ENCODE assay signal across 10 mouse cellular contexts in genomic region chr16:59639985-59640384, GRCm38 (mm10). TPM values are rescaled to one million over a fixed set of nuclear protein-coding genes. Genes with fewer than 3 reads are reported as not detected.
DNase-seq lines count a peak whose midpoint lies in the region; ATAC-seq and TF ChIP-seq lines count a peak whose summit lies in the region.
"Had no signal": no experiment of that assay in that cellular context is flagged by ENCODE, and none has a peak within 500 bp of the region (broad histone marks: within the 10 kb centered on the region; RNA-seq: fewer than 3 reads in every experiment).

No protein-coding gene starts in this region.

- WGBS in forebrain, embryonic 15.5 days: 86% methylated on average over 3 of the region's 3 CpGs
- 93% methylated on average over 3 of the region's 3 CpGs for WGBS in forebrain, embryonic 11.5 days
- WGBS in embryonic facial prominence, embryonic 14.5 days: 79% methylated on average over 3 of the region's 3 CpGs
- WGBS in midbrain, embryonic 14.5 days: 90% methylated on average over 3 of the region's 3 CpGs

- peak overlapping the region; percentile 93; the same call in 1 of the 2 replicates for H3K4me3 ChIP-seq in forebrain, embryonic 15.5 days
- H3K4me3 ChIP-seq in forebrain, embryonic 11.5 days (ENCODE audit: low read depth, low read length): no peak overlapping the region
- peak overlapping the region; percentile 79 for H3K4me3 ChIP-seq in layer of hippocampus, adult 2 months
- H3K4me3 ChIP-seq in embryonic facial prominence, embryonic 14.5 days (ENCODE audit: low read depth, low read length): peak overlapping the region; percentile 71
- no peak overlapping the region for H3K4me3 ChIP-seq in midbrain, embryonic 14.5 days (replicated peaks; ENCODE audit: low read depth, low read length)

- no peak for DNase-seq in forebrain, embryonic 11.5 days (ENCODE audit: low spot score)
- DNase-seq in layer of hippocampus, adult 2 months (ENCODE audit: low spot score in 2 of 2): no peak
- DNase-seq in layer of hippocampus, postnatal 25 days (ENCODE audit: extremely low spot score in 1 of 2, low spot score in 1 of 2): no peak
- no peak for DNase-seq in embryonic facial prominence, embryonic 14.5 days (ENCODE audit: low spot score)
- no peak for DNase-seq in midbrain, embryonic 14.5 days
- DNase-seq in urinary bladder, adult 2 months (ENCODE audit: low spot score): no peak
- DNase-seq in cerebellum, adult 9-11 months: no peak

- H3K27me3 ChIP-seq in forebrain, embryonic 15.5 days: no peaks in the 10 kb centered on the region
- H3K27me3 ChIP-seq in forebrain, embryonic 11.5 days (ENCODE audit: control insufficient read depth, insufficient read depth, low read length): no peaks in the 10 kb centered on the region
- no peaks in the 10 kb centered on the region for H3K27me3 ChIP-seq in embryonic facial prominence, embryonic 14.5 days (replicated peaks; ENCODE audit: control insufficient read depth, insufficient read depth, low read length)
- no peaks in the 10 kb centered on the region for H3K27me3 ChIP-seq in midbrain, embryonic 14.5 days (ENCODE audit: control insufficient read depth, insufficient read depth, low read length)
- H3K27me3 ChIP-seq: midbrain, embryonic 12.5 days had no signal

- TF ChIP-seq CTCF in layer of hippocampus, adult 2 months (conservative IDR thresholded peaks at IDR 0.05): no peak

- H3K4me1 ChIP-seq in forebrain, embryonic 15.5 days: peaks cover 10% of the 10 kb centered on the region
- H3K4me1 ChIP-seq in forebrain, embryonic 11.5 days (replicated peaks; ENCODE audit: control insufficient read depth, insufficient read depth, low read length): no peaks in the 10 kb centered on the region
- no peaks in the 10 kb centered on the region for H3K4me1 ChIP-seq in embryonic facial prominence, embryonic 14.5 days (ENCODE audit: control insufficient read depth, insufficient read depth, low read length)
- peaks cover 12% of the 10 kb centered on the region; the same call in 1 of the 2 replicates for H3K4me1 ChIP-seq in midbrain, embryonic 14.5 days (ENCODE audit: control insufficient read depth, insufficient read depth, low read length)
- H3K4me1 ChIP-seq: midbrain, embryonic 12.5 days had no signal

- H3K4me2 ChIP-seq in forebrain, embryonic 15.5 days (replicated peaks): peak overlapping the region; percentile 72; the same call in 1 of the 2 replicates
- no peak overlapping the region for H3K4me2 ChIP-seq in forebrain, embryonic 11.5 days (ENCODE audit: low read depth, low read length, severe bottlenecking)
- peak overlapping the region; percentile 70 for H3K4me2 ChIP-seq in embryonic facial prominence, embryonic 14.5 days (ENCODE audit: low read depth, low read length)
- H3K4me2 ChIP-seq in midbrain, embryonic 14.5 days (ENCODE audit: low read length): peak overlapping the region; percentile 69

- H3K9me3 ChIP-seq in forebrain, embryonic 15.5 days: no peaks in the 10 kb centered on the region
- no peaks in the 10 kb centered on the region for H3K9me3 ChIP-seq in forebrain, embryonic 11.5 days (ENCODE audit: control insufficient read depth, low read length)
- no peaks in the 10 kb centered on the region for H3K9me3 ChIP-seq in embryonic facial prominence, embryonic 14.5 days (ENCODE audit: control insufficient read depth, low read length)
- H3K9me3 ChIP-seq in midbrain, embryonic 14.5 days (ENCODE audit: control insufficient read depth, low read length): no peaks in the 10 kb centered on the region
- H3K9me3 ChIP-seq: liver, embryonic 12.5 days; midbrain, embryonic 12.5 days had no signal

- H3K27ac ChIP-seq in forebrain, embryonic 15.5 days (replicated peaks): peak overlapping the region; percentile 99; the same call in 1 of the 2 replicates
- no peak overlapping the region for H3K27ac ChIP-seq in forebrain, embryonic 11.5 days (ENCODE audit: low read depth, low read length)
- H3K27ac ChIP-seq in layer of hippocampus, adult 2 months: peak overlapping the region; percentile 99
- peak overlapping the region; percentile 99; the same call in 1 of the 2 replicates for H3K27ac ChIP-seq in embryonic facial prominence, embryonic 14.5 days (replicated peaks; ENCODE audit: low read depth, low read length)
- no peak overlapping the region for H3K27ac ChIP-seq in midbrain, embryonic 14.5 days (replicated peaks; ENCODE audit: low read depth, low read length)

- H3K36me3 ChIP-seq in forebrain, embryonic 15.5 days: no peaks in the 10 kb centered on the region
- no peaks in the 10 kb centered on the region for H3K36me3 ChIP-seq in forebrain, embryonic 11.5 days (ENCODE audit: control insufficient read depth, insufficient read depth, low read length)
- H3K36me3 ChIP-seq in embryonic facial prominence, embryonic 14.5 days (ENCODE audit: control insufficient read depth, insufficient read depth, low read length): no peaks in the 10 kb centered on the region
- H3K36me3 ChIP-seq in midbrain, embryonic 14.5 days (ENCODE audit: control insufficient read depth, insufficient read depth, low read length): no peaks in the 10 kb centered on the region
- H3K36me3 ChIP-seq: liver, embryonic 12.5 days; midbrain, embryonic 12.5 days had no signal

- no peak for ATAC-seq in forebrain, embryonic 15.5 days (replicated peaks)
- no peak for ATAC-seq in forebrain, embryonic 11.5 days (replicated peaks; ENCODE audit: low FRiP score)
- no peak for ATAC-seq in embryonic facial prominence, embryonic 14.5 days (ENCODE audit: low read depth)
- no peak for ATAC-seq in midbrain, embryonic 14.5 days (ENCODE audit: low FRiP score, low TSS enrichment)

- no peak overlapping the region for H3K9ac ChIP-seq in forebrain, embryonic 15.5 days (replicated peaks)
- H3K9ac ChIP-seq in forebrain, embryonic 11.5 days (ENCODE audit: low read length): no peak overlapping the region
- no peak overlapping the region for H3K9ac ChIP-seq in embryonic facial prominence, embryonic 14.5 days (ENCODE audit: low read depth, low read length)
- no peak overlapping the region for H3K9ac ChIP-seq in midbrain, embryonic 14.5 days (replicated peaks; ENCODE audit: low read length)

RNA-seq across cellular contexts. Expression of gene Arl6, which starts 0.8 kb away (rescaled TPM):
- 45.9 and 50.8 TPM in 2 replicates for polyA plus RNA-seq in forebrain, embryonic 15.5 days (2015; fragmentation: Nextera tagmentation; extraction: Ambion mirVana)
- 54.4 and 55.6 TPM in 2 replicates for polyA plus RNA-seq in forebrain, embryonic 11.5 days (2014; fragmentation: Nextera tagmentation; extraction: Ambion mirVana)
- 10 to 100 TPM; 27.4 to 30.1 TPM for total RNA-seq in layer of hippocampus, adult 2 months (2021)
- 10 to 100 TPM; 30.2 TPM for total RNA-seq in layer of hippocampus, postnatal 25 days (2021)
- 30.3 and 31.6 TPM in 2 replicates for polyA plus RNA-seq in embryonic facial prominence, embryonic 14.5 days (2014; fragmentation: Nextera tagmentation; extraction: Ambion mirVana)
- polyA plus RNA-seq in midbrain, embryonic 14.5 days (2014; fragmentation: Nextera tagmentation; extraction: Ambion mirVana): 57.0 and 59.2 TPM in 2 replicates
- polyA plus RNA-seq in urinary bladder, adult 2 months (2012; rRNA removed): 13.1 and 16.1 TPM in 2 replicates

RNA-seq across cellular contexts. Expression of gene Crybg3, which starts 39.2 kb away (rescaled TPM):
- polyA plus RNA-seq in forebrain, embryonic 15.5 days (2015; fragmentation: Nextera tagmentation; extraction: Ambion mirVana): 2.2 and 2.3 TPM in 2 replicates
- 6.0 and 6.5 TPM in 2 replicates for polyA plus RNA-seq in forebrain, embryonic 11.5 days (2014; fragmentation: Nextera tagmentation; extraction: Ambion mirVana)
- 1 to 10 TPM; 3.8 to 4.8 TPM for total RNA-seq in layer of hippocampus, adult 2 months (2021)
- 1 to 10 TPM; 3.7 to 4.1 TPM for total RNA-seq in layer of hippocampus, postnatal 25 days (2021)
- polyA plus RNA-seq in embryonic facial prominence, embryonic 14.5 days (2014; fragmentation: Nextera tagmentation; extraction: Ambion mirVana): 11.6 and 12.1 TPM in 2 replicates
- polyA plus RNA-seq in midbrain, embryonic 14.5 days (2014; fragmentation: Nextera tagmentation; extraction: Ambion mirVana): 2.1 and 3.1 TPM in 2 replicates
- 25.8 and 31.1 TPM in 2 replicates for polyA plus RNA-seq in urinary bladder, adult 2 months (2012; rRNA removed)

Comparison
In these comparisons a context has a peak if more than half of its experiments do, and no peak if none do; other contexts are left out.
1. H3K27ac ChIP-seq: peak in forebrain, embryonic 15.5 days (single experiment), layer of hippocampus, adult 2 months (single experiment) and embryonic facial prominence, embryonic 14.5 days (single experiment); none in forebrain, embryonic 11.5 days (single experiment) and midbrain, embryonic 14.5 days (single experiment).
2. H3K4me3 ChIP-seq: peak in forebrain, embryonic 15.5 days (single experiment), layer of hippocampus, adult 2 months (single experiment) and embryonic facial prominence, embryonic 14.5 days (single experiment); none in forebrain, embryonic 11.5 days (single experiment) and midbrain, embryonic 14.5 days (single experiment).